Mouse (Mus musculus): ENCODE data around the gene Gli1. TPM values are rescaled to one million over a fixed set of nuclear protein-coding genes. Genes with fewer than 3 reads are reported as not detected.

Gli1 gene
- polyA plus RNA-seq, 1 experiment: 2.2 TPM

DNA sequence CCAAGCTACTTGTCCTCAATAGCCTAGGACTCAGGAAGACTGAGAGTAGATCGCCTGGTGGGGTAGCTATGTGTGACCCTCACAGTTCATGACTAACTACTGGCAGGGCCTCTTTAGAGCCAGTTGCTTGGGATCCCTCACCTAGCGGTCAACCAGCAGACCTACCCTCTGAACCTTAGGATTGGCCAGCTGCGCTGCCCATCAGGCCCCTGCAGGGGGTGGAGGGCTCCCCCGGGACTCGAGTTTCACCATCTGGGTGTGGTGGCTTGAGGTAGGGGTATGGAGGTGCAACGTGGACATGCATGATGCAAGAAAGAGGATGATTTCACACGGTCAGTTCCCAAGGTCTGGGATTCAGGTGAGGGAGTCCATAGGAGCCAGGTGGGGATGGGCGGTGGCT is 9.9 kb upstream of the Gli1 start:
- Histone ChIP-seq H3K27ac (ENCODE audit: control insufficient read depth, insufficient read depth, low read depth, low read length, poor library complexity) (no peak overlapping the region), H3K4me3 (replicated peaks; ENCODE audit: control insufficient read depth, low read depth, low read length) (no peak overlapping the region), H3K4me1 (ENCODE audit: control insufficient read depth, insufficient read depth, low read length) (no peaks in the 10 kb centered on the region)
- 77% methylated on average over 8 of the region's 8 CpGs for WGBS
- TF ChIP-seq CTCF (IDR thresholded peaks at IDR 0.05; ENCODE audit: control insufficient read depth, insufficient read depth, low read length) (no peak), POLR2A (IDR thresholded peaks at IDR 0.05; ENCODE audit: borderline replicate concordance, control insufficient read depth, low read depth, low read length) (no peak)

- no peaks in the 10 kb centered on the region for H3K4me1 ChIP-seq (ENCODE audit: control insufficient read depth, insufficient read depth, low read length)
- 79% methylated on average over 8 of the region's 8 CpGs for WGBS
- TF ChIP-seq POLR2A (IDR thresholded peaks at IDR 0.05; ENCODE audit: borderline replicate concordance, control insufficient read depth, low read depth, low read length) (no peak), CTCF (IDR thresholded peaks at IDR 0.05; ENCODE audit: control insufficient read depth, insufficient read depth, low read length) (no peak)
- H3K4me3 ChIP-seq (replicated peaks; ENCODE audit: control insufficient read depth, low read depth, low read length): no peak overlapping the region
- H3K27ac ChIP-seq (ENCODE audit: control insufficient read depth, insufficient read depth, low read depth, low read length, poor library complexity): no peak overlapping the region
Observed at GRCm38 (mm10) chr10:127351285-127351595, 9.5 kb upstream of the Gli1 start.

DNA sequence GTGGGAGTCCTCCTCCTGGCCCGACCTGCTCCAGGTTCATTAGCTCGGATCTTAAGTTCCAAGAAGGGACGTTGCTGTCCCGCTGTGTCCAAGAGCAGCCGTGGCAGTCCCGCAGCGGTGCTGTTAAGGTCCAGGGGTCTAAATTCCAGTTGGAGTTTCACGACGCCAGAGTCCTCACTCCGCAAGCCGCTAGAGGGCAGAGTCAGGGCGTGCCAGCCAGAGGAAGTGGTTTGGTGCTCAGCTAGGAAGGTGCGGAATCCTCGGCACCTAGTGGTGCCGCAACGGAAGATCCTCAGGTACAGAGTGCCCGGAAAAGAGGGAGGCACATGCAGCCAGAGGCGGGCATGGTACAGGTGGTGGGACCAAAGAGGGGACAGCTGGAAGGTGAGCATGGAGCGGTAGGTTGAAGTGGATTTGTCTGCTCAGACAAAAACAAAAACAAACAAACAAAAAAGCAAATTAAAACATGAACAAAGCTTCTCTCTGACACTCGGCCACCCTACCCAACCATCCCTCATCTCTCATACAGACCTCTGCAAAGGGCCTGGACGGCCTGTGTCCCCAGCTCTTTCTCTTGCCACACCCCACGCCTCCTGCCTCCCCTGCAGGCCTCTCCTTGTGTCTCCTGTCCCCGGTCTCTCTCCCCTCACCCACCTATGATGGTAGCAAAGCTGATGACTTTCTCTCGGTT is 9.0 kb upstream of the Gli1 start:
- Histone ChIP-seq H3K4me3 (replicated peaks; ENCODE audit: control insufficient read depth, low read depth, low read length) (no peak overlapping the region), H3K27ac (ENCODE audit: control insufficient read depth, insufficient read depth, low read depth, low read length, poor library complexity) (no peak overlapping the region), H3K4me1 (ENCODE audit: control insufficient read depth, insufficient read depth, low read length) (no peaks in the 10 kb centered on the region)
- TF ChIP-seq CTCF (IDR thresholded peaks at IDR 0.05; ENCODE audit: control insufficient read depth, insufficient read depth, low read length) (peak; percentile 90), POLR2A (IDR thresholded peaks at IDR 0.05; ENCODE audit: borderline replicate concordance, control insufficient read depth, low read depth, low read length) (peak; percentile 33; the same call in 1 of the 2 replicates)
- WGBS: 13% methylated on average over 24 of the region's 24 CpGs

GRCm38 (mm10) chr10:127349810-127350209 is 8.0 kb upstream of the Gli1 start:
- WGBS: 73% methylated on average over 8 of the region's 8 CpGs
- no peak overlapping the region for H3K4me3 ChIP-seq (replicated peaks; ENCODE audit: control insufficient read depth, low read depth, low read length)
- no peak for TF ChIP-seq POLR2A (IDR thresholded peaks at IDR 0.05; ENCODE audit: borderline replicate concordance, control insufficient read depth, low read depth, low read length)
- no peak for TF ChIP-seq CTCF (IDR thresholded peaks at IDR 0.05; ENCODE audit: control insufficient read depth, insufficient read depth, low read length)
- no peak overlapping the region for H3K27ac ChIP-seq (ENCODE audit: control insufficient read depth, insufficient read depth, low read depth, low read length, poor library complexity)
- no peaks in the 10 kb centered on the region for H3K4me1 ChIP-seq (ENCODE audit: control insufficient read depth, insufficient read depth, low read length)

DNA sequence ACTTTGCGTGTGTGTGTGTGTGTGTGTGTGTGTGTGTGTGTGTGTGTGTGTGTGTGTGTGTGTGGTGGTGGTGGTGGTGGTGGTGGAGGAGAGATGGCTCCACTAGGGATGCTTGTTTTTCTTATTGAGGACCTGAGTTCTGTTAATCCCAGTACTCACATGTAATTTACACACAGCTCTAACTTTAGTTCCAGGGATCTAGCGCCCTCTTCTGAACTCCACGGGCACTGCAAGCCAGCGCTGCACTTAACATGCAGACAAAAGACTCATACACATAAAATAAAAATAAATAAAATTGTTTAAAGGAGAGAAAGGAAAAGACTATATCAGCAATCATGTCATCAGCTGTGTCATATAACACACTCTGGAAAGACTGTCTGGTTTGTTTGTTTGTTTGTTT is 7.2 kb upstream of the Gli1 start:
- no peak for TF ChIP-seq POLR2A (IDR thresholded peaks at IDR 0.05; ENCODE audit: borderline replicate concordance, control insufficient read depth, low read depth, low read length)
- TF ChIP-seq CTCF (IDR thresholded peaks at IDR 0.05; ENCODE audit: control insufficient read depth, insufficient read depth, low read length): peak; percentile 31; the same call in 1 of the 2 replicates
- Histone ChIP-seq H3K4me1 (ENCODE audit: control insufficient read depth, insufficient read depth, low read length) (no peaks in the 10 kb centered on the region), H3K4me3 (replicated peaks; ENCODE audit: control insufficient read depth, low read depth, low read length) (no peak overlapping the region), H3K27ac (ENCODE audit: control insufficient read depth, insufficient read depth, low read depth, low read length, poor library complexity) (no peak overlapping the region)
- WGBS: 74% methylated on average over 4 of the region's 4 CpGs

GRCm38 (mm10) chr10:127346173-127346572 is 4.4 kb upstream of the Gli1 start:
- no peak overlapping the region for H3K4me3 ChIP-seq (replicated peaks; ENCODE audit: control insufficient read depth, low read depth, low read length)
- no peaks in the 10 kb centered on the region for H3K4me1 ChIP-seq (ENCODE audit: control insufficient read depth, insufficient read depth, low read length)
- TF ChIP-seq POLR2A (IDR thresholded peaks at IDR 0.05; ENCODE audit: borderline replicate concordance, control insufficient read depth, low read depth, low read length): no peak
- no peak for TF ChIP-seq CTCF (IDR thresholded peaks at IDR 0.05; ENCODE audit: control insufficient read depth, insufficient read depth, low read length)
- 84% methylated on average over 3 of the region's 3 CpGs for WGBS
- no peak overlapping the region for H3K27ac ChIP-seq (ENCODE audit: control insufficient read depth, insufficient read depth, low read depth, low read length, poor library complexity)

- H3K4me1 ChIP-seq (ENCODE audit: control insufficient read depth, insufficient read depth, low read length): no peaks in the 10 kb centered on the region
- TF ChIP-seq CTCF (IDR thresholded peaks at IDR 0.05; ENCODE audit: control insufficient read depth, insufficient read depth, low read length) (no peak), POLR2A (IDR thresholded peaks at IDR 0.05; ENCODE audit: borderline replicate concordance, control insufficient read depth, low read depth, low read length) (no peak)
- no peak overlapping the region for H3K4me3 ChIP-seq (replicated peaks; ENCODE audit: control insufficient read depth, low read depth, low read length)
- no peak overlapping the region for H3K27ac ChIP-seq (ENCODE audit: control insufficient read depth, insufficient read depth, low read depth, low read length, poor library complexity)
- 28% methylated on average over 3 of the region's 3 CpGs for WGBS
Observed at GRCm38 (mm10) chr10:127343029-127343428, 1.3 kb upstream of the Gli1 start.

- no peak for TF ChIP-seq CTCF (IDR thresholded peaks at IDR 0.05; ENCODE audit: control insufficient read depth, insufficient read depth, low read length)
- TF ChIP-seq POLR2A (IDR thresholded peaks at IDR 0.05; ENCODE audit: borderline replicate concordance, control insufficient read depth, low read depth, low read length): no peak
- Histone ChIP-seq H3K4me3 (replicated peaks; ENCODE audit: control insufficient read depth, low read depth, low read length) (no peak overlapping the region), H3K4me1 (ENCODE audit: control insufficient read depth, insufficient read depth, low read length) (no peaks in the 10 kb centered on the region), H3K27ac (ENCODE audit: control insufficient read depth, insufficient read depth, low read depth, low read length, poor library complexity) (no peak overlapping the region)
- whole genome bisulfite sequencing: 1% methylated on average over 11 of the region's 11 CpGs
Observed at GRCm38 (mm10) chr10:127341360-127341690, 449 bp downstream of the Gli1 start.

Data from bone marrow, adult 2 months (tissue).